Mouse (Mus musculus) MEL (cell line): ENCODE measurements around the gene Smg6. TPM values are rescaled to one million over a fixed set of nuclear protein-coding genes. Genes with fewer than 3 reads are reported as not detected.

Experiments
- DNase-seq: peaks from one replicate; pipeline ENCODE4 v3.0.0; 2011; ENCODE audit warnings: low read depth, low spot score
- H3K27ac ChIP-seq: 2 replicates; pipeline ENCODE4 v1.5.1; 2012; ENCODE audit warnings: low read depth, mild to moderate bottlenecking, control low read depth, low read length, moderate library complexity; ENCODE audit not compliant: control insufficient read depth
- H3K27me3 ChIP-seq, 2 experiments: fragments of 150-350 bp in 1 of 2; sonication (generic) in 1 of 2; 2 replicates each; pipeline ENCODE4 v1.6.1; 2012; ENCODE audit warnings: low read length in 2 of 2, mild to moderate bottlenecking in 2 of 2, improper control_type of control experiment in 1 of 2, moderate library complexity in 1 of 2; ENCODE audit not compliant: insufficient read depth in 2 of 2, control insufficient read depth in 1 of 2
- H3K36me3 ChIP-seq, 2 experiments: 2 replicates each; pipeline ENCODE4 v1.6.1; 2012 to 2014; ENCODE audit warnings: low read length in 2 of 2, improper control_type of control experiment in 1 of 2, inconsistent platforms in 1 of 2, mild to moderate bottlenecking in 1 of 2; ENCODE audit not compliant: insufficient read depth in 2 of 2, control insufficient read depth in 1 of 2
- H3K4me1 ChIP-seq, 2 experiments: fragments of 150-350 bp in 1 of 2; sonication (generic) in 1 of 2; 2 replicates each; pipeline ENCODE4 v1.6.1; 2012; ENCODE audit warnings: low read length in 2 of 2, improper control_type of control experiment in 1 of 2, mild to moderate bottlenecking in 1 of 2; ENCODE audit not compliant: insufficient read depth in 2 of 2, control insufficient read depth in 1 of 2
- H3K4me3 ChIP-seq, 2 experiments: fragments of 150-350 bp in 1 of 2; sonication (generic) in 1 of 2; 2 replicates each; pipeline ENCODE4 v1.5.1; 2012; ENCODE audit warnings: low read depth in 2 of 2, low read length in 2 of 2, mild to moderate bottlenecking in 2 of 2, moderate library complexity in 2 of 2, control low read depth in 1 of 2, improper control_type of control experiment in 1 of 2; ENCODE audit not compliant: control insufficient read depth in 1 of 2, insufficient read depth in 1 of 2
- H3K79me2 ChIP-seq: 2 replicates; pipeline ENCODE4 v1.6.1; 2012; ENCODE audit warnings: mild to moderate bottlenecking, low read length, moderate library complexity; ENCODE audit not compliant: control insufficient read depth, poor library complexity, insufficient read depth
- H3K9ac ChIP-seq: 2 replicates; pipeline ENCODE4 v1.6.1; 2012; ENCODE audit warnings: low read depth, mild to moderate bottlenecking, control low read depth, low read length, moderate library complexity; ENCODE audit not compliant: control insufficient read depth, poor library complexity, severe bottlenecking
- H3K9me3 ChIP-seq: fragments of 150-350 bp; sonication (generic); replicated peaks from 2 replicates; pipeline ENCODE4 v1.6.1; 2012; ENCODE audit warnings: mild to moderate bottlenecking, low read length, improper control_type of control experiment, moderate library complexity; ENCODE audit not compliant: insufficient read depth
- BHLHE40 ChIP-seq: IDR thresholded peaks from 2 replicates; pipeline ENCODE4 v1.6.1; 2012; ENCODE audit warnings: low read depth, mild to moderate bottlenecking, inconsistent platforms, low read length, improper control_type of control experiment, borderline replicate concordance
- ETS1 ChIP-seq: IDR thresholded peaks from 2 replicates; pipeline ENCODE4 v1.6.1; 2012; ENCODE audit warnings: low read depth, mild to moderate bottlenecking, inconsistent platforms, low read length, improper control_type of control experiment, moderate library complexity
- GABPA ChIP-seq: IDR thresholded peaks from 2 replicates; pipeline ENCODE4 v1.6.1; 2012; ENCODE audit warnings: low read depth, mild to moderate bottlenecking, inconsistent platforms, low read length, improper control_type of control experiment, moderate library complexity
- GATA1 ChIP-seq: IDR thresholded peaks from 2 replicates; pipeline ENCODE4 v1.6.1; 2011; ENCODE audit warnings: low read depth, low read length, improper control_type of control experiment
- JUND ChIP-seq: IDR thresholded peaks from 2 replicates; pipeline ENCODE4 v1.6.1; 2011; ENCODE audit warnings: low read depth, mild to moderate bottlenecking, improper control_type of control experiment, low read length
- MAX ChIP-seq: IDR thresholded peaks from 2 replicates; pipeline ENCODE4 v1.6.1; 2011; ENCODE audit warnings: low read length, improper control_type of control experiment
- MAZ ChIP-seq: IDR thresholded peaks from 2 replicates; pipeline ENCODE4 v1.6.1; 2012; ENCODE audit warnings: low read depth, mild to moderate bottlenecking, inconsistent platforms, low read length, improper control_type of control experiment
- MEF2A ChIP-seq: IDR thresholded peaks from 2 replicates; pipeline ENCODE4 v1.6.1; 2014; ENCODE audit warnings: low read depth, mild to moderate bottlenecking, inconsistent platforms, low read length, improper control_type of control experiment; ENCODE audit not compliant: poor library complexity, insufficient replicate concordance, severe bottlenecking; ENCODE audit errors: extremely low read depth
- MYB ChIP-seq: IDR thresholded peaks from 2 replicates; pipeline ENCODE4 v1.6.1; 2011; ENCODE audit warnings: mild to moderate bottlenecking, low read depth, low read length, improper control_type of control experiment
- NELFE ChIP-seq: IDR thresholded peaks from 2 replicates; pipeline ENCODE4 v1.6.1; 2011; ENCODE audit warnings: low read depth, low read length, improper control_type of control experiment
- NRF1 ChIP-seq: IDR thresholded peaks from 2 replicates; pipeline ENCODE4 v1.6.1; 2014; ENCODE audit warnings: low read depth, mild to moderate bottlenecking, inconsistent platforms, low read length, improper control_type of control experiment, moderate library complexity; ENCODE audit not compliant: poor library complexity, insufficient read depth, severe bottlenecking
- POLR2AphosphoS2 ChIP-seq: IDR thresholded peaks from 2 replicates; pipeline ENCODE4 v1.6.1; 2011; ENCODE audit warnings: low read length, improper control_type of control experiment
- POLR2AphosphoS5 ChIP-seq: IDR thresholded peaks from 2 replicates; pipeline ENCODE4 v1.6.1; 2012; ENCODE audit warnings: low read depth, borderline replicate concordance, mild to moderate bottlenecking, inconsistent platforms, low read length, moderate library complexity, mixed read lengths
- RCOR1 ChIP-seq: IDR thresholded peaks from 2 replicates; pipeline ENCODE4 v1.6.1; 2012; ENCODE audit warnings: low read depth, mild to moderate bottlenecking, inconsistent platforms, low read length, improper control_type of control experiment
- SIN3A ChIP-seq: IDR thresholded peaks from 2 replicates; pipeline ENCODE4 v1.6.1; 2012; ENCODE audit warnings: low read length, improper control_type of control experiment, inconsistent platforms
- SMC3 ChIP-seq: IDR thresholded peaks from 2 replicates; pipeline ENCODE4 v1.6.1; 2011; ENCODE audit warnings: low read depth, low read length, improper control_type of control experiment
- TAL1 ChIP-seq: IDR thresholded peaks from 2 replicates; pipeline ENCODE4 v1.6.1; 2012; ENCODE audit warnings: mild to moderate bottlenecking, inconsistent platforms, low read length, moderate library complexity, mixed read lengths
- ZC3H11A ChIP-seq: IDR thresholded peaks from 2 replicates; pipeline ENCODE4 v1.6.1; 2012; ENCODE audit warnings: low read depth, mild to moderate bottlenecking, inconsistent platforms, low read length, improper control_type of control experiment
- ZNF384 ChIP-seq: IDR thresholded peaks from 2 replicates; pipeline ENCODE4 v1.6.1; 2012; ENCODE audit warnings: low read depth, mild to moderate bottlenecking, inconsistent platforms, low read length, improper control_type of control experiment
- polyA plus RNA-seq, 2 experiments: library from polyadenylated mRNA; stranded (reverse) in 1 of 2; unstranded in 1 of 2; fragments of >175 nt in 1 of 2; fragments of >200 nt in 1 of 2; gene quantifications; 2 replicates each; pipeline versions ENCODE4 v1.2.1 to v1.2.4; 2012; ENCODE audit warnings: low replicate concordance in 2 of 2, low read depth in 1 of 2; ENCODE audit not compliant: insufficient read length in 2 of 2, insufficient read depth in 1 of 2, missing spikeins in 1 of 2
- total RNA-seq: library from RNA; depleted of rRNA; stranded (reverse); fragments of 300-350 nt; gene quantifications from 2 replicates; pipeline ENCODE4 v1.2.3, GENCODE M21; 2012

Smg6 gene
- total and polyA plus RNA-seq, 3 experiments: 11.6 to 19.0 TPM; not detected in 1

GRCm38 (mm10) chr11:74990501-74990900, 64.9 kb downstream of the Smg6 start:
- no peak for DNase-seq
- H3K36me3 ChIP-seq: peaks cover 3 to 12% of the 10 kb centered on the region in 2 experiments; a peak in 3 of 4 replicates
- no peaks in the 10 kb centered on the region; a peak in 1 of 4 replicates for H3K4me1 ChIP-seq
- no peak overlapping the region for H3K4me3 ChIP-seq
- no peak overlapping the region for H3K9ac ChIP-seq
- no peak overlapping the region for H3K27ac ChIP-seq
- H3K27me3 ChIP-seq: no peaks in the 10 kb centered on the region
- H3K9me3 ChIP-seq: no peaks in the 10 kb centered on the region
- H3K79me2 ChIP-seq: no peaks in the 10 kb centered on the region
- TF ChIP-seq MYB: no peak
- TF ChIP-seq BHLHE40: no peak

- no peaks in the 10 kb centered on the region for H3K9me3 ChIP-seq
- H3K9ac ChIP-seq: no peak overlapping the region
- no peaks in the 10 kb centered on the region for H3K79me2 ChIP-seq
- peaks cover 3 to 14% of the 10 kb centered on the region in 2 experiments; a peak in 3 of 4 replicates for H3K36me3 ChIP-seq
- no peaks in the 10 kb centered on the region; a peak in 1 of 4 replicates for H3K4me1 ChIP-seq
- no peaks in the 10 kb centered on the region for H3K27me3 ChIP-seq
- H3K4me3 ChIP-seq: no peak overlapping the region
- TF ChIP-seq GATA1 (no peak), SIN3A (no peak), POLR2AphosphoS2 (no peak), ETS1 (no peak), MEF2A (no peak), MYB (no peak), POLR2AphosphoS5 (no peak), SMC3 (no peak), RCOR1 (no peak), GABPA (no peak), NRF1 (no peak), JUND (no peak), MAZ (no peak), MAX (no peak)
- TF ChIP-seq, all 39 proteins: peak for 0
- DNase-seq: no peak
- H3K27ac ChIP-seq: no peak overlapping the region
Measured at GRCm38 (mm10) chr11:74991290-74991689, 65.7 kb downstream of the Smg6 start.

GRCm38 (mm10) chr11:74992427-74992987, 66.9 kb downstream of the Smg6 start:
- no peak overlapping the region for H3K27ac ChIP-seq
- TF ChIP-seq SIN3A (no peak), GABPA (no peak), ZNF384 (no peak), ZC3H11A (no peak), NELFE (no peak), TAL1 (no peak), JUND (no peak)
- H3K27me3 ChIP-seq: no peaks in the 10 kb centered on the region
- no peaks in the 10 kb centered on the region for H3K79me2 ChIP-seq
- no peak overlapping the region for H3K9ac ChIP-seq
- H3K4me3 ChIP-seq: no peak overlapping the region
- no peak for DNase-seq
- no peaks in the 10 kb centered on the region; a peak in 1 of 4 replicates for H3K4me1 ChIP-seq
- peaks cover 3 to 14% of the 10 kb centered on the region in 2 experiments; a peak in 3 of 4 replicates for H3K36me3 ChIP-seq
- H3K9me3 ChIP-seq: no peaks in the 10 kb centered on the region
